Mouse (Mus musculus) fat pad, adult 2 months (tissue): ENCODE measurements around the gene Usp39.
A peak's percentile ranks its signal among the peaks of the same experiment; 100 is the strongest.

Experiments used
- DNase-seq: peaks from one replicate; pipeline ENCODE4 v3.0.0-alpha.2; 2011; ENCODE audit warnings: low read depth, low spot score; ENCODE audit errors: extremely low read depth

Gene Usp39

GRCm38 (mm10) chr6:72303510-72303909, 41.5 kb downstream of the Usp39 start:
- no peak for DNase-seq

DNA sequence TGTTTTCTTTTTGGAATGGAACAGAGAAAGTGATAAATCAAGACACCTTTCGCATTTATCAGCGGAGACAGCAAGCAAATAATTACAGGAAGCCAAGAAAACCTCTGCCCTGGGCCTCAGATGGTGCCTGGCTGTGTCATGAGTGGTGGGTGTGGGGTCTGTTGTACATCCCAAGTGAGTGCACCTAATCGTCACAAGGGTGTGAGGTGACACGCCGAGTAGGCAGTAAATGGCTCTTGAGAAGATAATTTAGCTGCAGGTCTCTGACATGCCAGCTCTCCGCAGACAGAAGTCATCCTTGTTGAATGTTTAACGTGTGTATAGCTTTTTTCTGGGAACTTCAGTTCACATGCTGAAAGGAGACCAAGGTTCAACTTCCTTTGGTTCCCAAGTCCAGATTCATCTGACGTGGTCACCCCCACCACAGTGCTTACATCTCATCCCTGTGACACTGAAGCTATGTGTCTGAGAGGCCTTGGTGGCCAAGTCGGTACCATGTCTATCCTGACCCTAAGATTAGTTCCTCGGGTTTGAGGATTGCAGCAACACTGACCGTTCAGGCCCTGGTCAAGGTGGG, 42.5 kb downstream of the Usp39 start:
- no peak for DNase-seq

GRCm38 (mm10) chr6:72297825-72298224, 47.2 kb downstream of the Usp39 start:
- DNase-seq = no peak

- no peak for DNase-seq
Observed at GRCm38 (mm10) chr6:72292972-72293651, 51.9 kb downstream of the Usp39 start.

- no peak for DNase-seq
Observed at GRCm38 (mm10) chr6:72289484-72289883, 55.5 kb downstream of the Usp39 start.

- no peak for DNase-seq
Observed at GRCm38 (mm10) chr6:72283914-72284313, 61.1 kb downstream of the Usp39 start.

DNA sequence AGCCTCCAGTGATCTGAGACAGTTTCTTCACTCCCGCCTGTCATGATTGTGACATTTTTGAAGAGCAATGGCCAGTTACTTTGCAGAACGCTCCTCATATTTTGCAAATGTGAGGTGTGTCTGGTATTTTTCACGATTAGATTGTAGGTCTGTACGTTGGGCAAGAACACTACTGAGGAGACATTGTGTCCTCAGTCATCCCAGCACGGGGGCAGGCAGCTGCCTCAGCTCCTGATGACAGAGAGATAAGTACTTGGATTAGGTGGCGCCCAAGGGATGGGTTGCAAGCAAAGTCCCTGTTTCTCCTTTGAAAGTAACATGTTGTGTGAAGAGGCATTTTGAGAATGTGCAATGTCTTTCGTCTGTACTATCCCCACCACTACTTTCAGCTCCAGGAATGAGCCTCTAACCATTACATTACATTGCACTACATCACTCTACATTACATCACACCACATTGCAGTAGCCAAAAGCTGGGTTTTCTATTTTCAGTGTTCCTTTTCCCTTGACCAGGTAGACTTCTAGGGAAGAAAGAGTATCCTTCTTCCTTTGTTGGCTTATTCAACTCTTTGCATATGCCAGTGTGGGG, 64.5 kb downstream of the Usp39 start:
- peak; percentile 39 for DNase-seq

DNA sequence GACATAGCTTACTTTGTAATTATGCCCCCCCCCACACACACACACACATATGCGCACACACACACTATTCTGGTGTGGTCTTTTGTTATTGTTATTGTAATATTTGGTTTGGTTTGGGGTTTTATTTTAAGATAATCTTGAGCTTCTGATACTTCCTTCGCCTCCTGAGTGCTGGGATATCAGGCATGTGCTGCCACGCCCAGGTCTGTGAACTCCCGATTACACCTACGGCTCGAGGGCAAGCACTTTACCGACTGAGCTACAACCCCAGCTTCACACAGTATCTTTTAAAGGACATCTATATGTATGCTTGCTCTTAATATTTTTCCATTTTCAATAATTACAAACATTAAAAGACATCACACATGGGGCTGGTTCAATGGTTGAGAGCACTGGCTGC, 65.5 kb downstream of the Usp39 start:
- no peak for DNase-seq

GRCm38 (mm10) chr6:72278835-72279234, 66.1 kb downstream of the Usp39 start:
- DNase-seq = no peak

DNA sequence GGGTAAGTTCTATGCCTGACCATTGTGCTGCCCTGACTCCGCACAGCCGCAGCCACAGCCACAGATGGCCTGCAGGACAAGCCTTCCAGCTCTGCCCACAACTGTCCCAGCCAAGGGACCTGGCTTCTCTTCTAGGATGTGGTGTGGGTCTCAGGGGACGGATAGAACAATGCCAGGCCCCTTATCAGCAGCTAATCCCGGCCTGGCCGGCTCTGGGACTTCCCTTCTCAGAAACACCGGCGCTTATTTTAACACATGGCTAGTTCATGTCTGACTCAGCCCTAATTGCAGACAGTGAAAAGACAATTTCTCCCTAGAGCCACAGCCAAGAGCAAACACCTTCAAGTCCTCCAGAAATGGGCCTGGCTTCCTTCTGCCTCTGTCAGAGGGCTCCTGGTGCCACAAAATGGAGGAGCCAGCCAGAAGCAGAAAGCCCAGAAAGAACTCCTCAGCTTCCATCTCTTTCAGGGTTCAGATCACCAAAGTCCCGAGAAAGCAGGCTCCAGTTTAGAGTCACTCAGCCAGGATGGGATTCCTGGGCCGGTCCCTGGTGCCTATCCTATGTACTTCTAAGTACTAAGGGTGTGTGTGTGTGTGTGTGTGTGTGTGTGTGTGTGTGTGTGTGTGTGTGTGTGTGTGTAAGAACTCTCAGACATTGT, 67.3 kb downstream of the Usp39 start:
- no peak for DNase-seq

- no peak for DNase-seq
Observed at GRCm38 (mm10) chr6:72276972-72277441, 68.0 kb downstream of the Usp39 start.

DNA sequence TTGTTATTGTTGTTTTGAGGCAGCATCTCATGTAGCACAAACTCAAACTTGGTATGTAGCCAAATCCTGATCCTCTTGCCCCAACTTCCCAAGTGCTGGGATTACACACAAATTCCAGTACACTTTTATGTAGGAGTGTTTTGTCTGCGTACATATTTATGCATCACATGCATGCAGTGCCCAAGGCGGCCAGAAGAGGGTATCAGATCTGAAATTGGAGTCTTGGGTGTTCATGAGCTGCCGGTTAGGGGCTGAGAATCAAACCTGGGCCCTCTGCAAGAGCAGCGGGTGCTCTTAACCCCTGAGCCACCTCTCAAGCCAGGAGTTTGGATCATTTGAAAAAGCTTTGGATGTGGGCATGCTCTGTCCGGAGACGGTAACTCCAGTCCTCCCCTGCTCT, 68.8 kb downstream of the Usp39 start:
- DNase-seq = no peak

DNA sequence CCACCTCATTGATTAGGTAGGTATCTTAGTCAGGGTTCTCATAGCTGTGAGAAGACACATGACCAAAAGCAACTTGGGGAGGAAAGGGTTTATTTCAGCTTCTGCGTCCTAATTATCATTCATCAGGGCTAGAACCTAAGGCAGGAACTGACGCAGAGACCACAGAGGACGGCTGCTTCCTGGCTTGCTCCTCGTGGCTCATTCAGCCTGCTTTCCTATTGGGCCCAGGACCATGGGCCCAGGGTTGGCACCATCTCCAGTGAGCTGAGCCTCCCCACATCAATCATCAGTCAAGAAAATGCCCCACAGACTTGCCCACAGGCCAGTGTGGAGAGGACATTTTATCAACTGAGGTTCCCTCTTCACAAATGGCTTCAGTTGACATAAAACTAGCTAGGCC, 69.5 kb downstream of the Usp39 start:
- no peak for DNase-seq

DNA sequence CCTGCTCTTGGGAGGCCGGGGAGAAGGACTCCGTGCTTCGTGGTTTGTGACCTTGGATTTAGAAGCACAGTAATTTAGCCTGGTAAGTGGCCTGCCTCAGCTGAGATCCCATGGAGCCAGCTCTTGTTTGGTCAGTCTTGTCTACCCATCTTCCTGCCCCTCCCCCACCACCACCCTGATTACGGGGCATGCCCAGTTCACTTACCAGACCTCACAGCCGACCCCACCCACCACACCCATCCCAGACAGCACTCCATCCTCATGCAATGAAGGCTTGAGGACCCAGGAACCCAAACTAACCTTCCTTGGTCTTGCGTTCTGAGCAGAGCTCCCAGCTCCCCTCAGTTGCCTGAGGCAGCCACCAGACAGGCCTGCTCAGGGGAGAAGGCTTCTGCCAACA, 71.8 kb downstream of the Usp39 start:
- no peak for DNase-seq

DNA sequence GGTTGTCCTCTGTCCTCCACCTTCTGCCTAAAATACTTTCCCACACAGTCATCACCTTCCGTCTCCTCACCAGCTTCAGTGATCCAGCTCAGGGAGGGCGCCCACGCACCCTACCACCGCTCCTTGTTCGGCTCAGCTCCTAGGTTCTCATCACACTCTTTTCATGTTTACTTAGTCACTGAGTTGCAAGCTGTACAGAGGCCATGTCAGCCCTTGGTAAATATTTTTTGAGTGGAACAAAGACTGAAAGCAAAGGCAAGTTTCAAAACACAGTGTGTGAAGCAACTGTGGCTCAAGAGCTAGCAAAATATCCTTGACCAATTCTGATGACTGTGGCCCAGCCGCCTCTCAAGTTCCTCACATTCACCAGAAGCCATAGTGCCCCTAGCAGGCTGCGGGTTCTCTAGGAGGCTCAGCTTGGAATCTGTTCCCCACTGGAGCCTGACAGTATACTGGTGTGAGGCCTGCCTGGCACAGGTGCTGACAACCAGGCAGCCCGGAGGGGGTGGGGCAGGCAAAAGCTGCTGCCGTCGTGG, 72.8 kb downstream of the Usp39 start:
- DNase-seq = no peak

DNA sequence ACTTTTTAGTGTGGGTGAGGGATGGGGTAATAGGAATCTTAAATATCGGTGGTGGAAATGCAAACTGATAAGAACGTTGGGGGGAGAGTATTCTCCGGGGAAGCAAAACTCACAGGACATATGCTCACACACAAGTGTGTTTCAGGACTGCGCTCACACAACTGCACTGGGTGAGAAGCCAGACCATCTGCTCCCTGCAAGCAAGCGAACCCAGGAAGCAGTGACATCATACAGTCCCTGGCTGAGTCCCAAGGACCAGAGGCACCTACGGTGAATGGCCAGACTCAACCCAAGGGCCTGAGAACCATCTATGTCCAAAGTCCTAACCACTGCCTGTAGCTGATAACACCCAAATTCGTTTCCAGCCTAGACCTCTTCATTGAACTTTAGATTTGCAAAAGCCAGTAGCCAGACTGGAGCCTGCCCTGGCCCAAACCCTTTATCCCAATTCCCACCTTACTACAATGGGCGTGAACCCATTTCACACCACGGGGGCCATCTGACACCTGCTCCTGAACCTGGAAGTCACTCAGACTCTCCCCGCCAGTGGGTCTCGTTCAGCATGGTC, 73.9 kb downstream of the Usp39 start:
- no peak for DNase-seq

GRCm38 (mm10) chr6:72270258-72270657, 74.7 kb downstream of the Usp39 start:
- DNase-seq = no peak
